Mouse (Mus musculus) MEL (cell line): ENCODE results near the gene Slc38a4. TPM values are rescaled to one million over a fixed set of nuclear protein-coding genes. Genes with fewer than 3 reads are reported as not detected.

Experiments
- DNase-seq: peaks from one replicate; pipeline ENCODE4 v3.0.0; 2011; ENCODE audit warnings: low read depth, low spot score
- H3K27ac ChIP-seq: 2 replicates; pipeline ENCODE4 v1.5.1; 2012; ENCODE audit warnings: low read depth, mild to moderate bottlenecking, control low read depth, low read length, moderate library complexity; ENCODE audit not compliant: control insufficient read depth
- H3K27me3 ChIP-seq, 2 experiments: fragments of 150-350 bp in 1 of 2; sonication (generic) in 1 of 2; 2 replicates each; pipeline ENCODE4 v1.6.1; 2012; ENCODE audit warnings: low read length in 2 of 2, mild to moderate bottlenecking in 2 of 2, improper control_type of control experiment in 1 of 2, moderate library complexity in 1 of 2; ENCODE audit not compliant: insufficient read depth in 2 of 2, control insufficient read depth in 1 of 2
- H3K36me3 ChIP-seq, 2 experiments: 2 replicates each; pipeline ENCODE4 v1.6.1; 2012 to 2014; ENCODE audit warnings: low read length in 2 of 2, improper control_type of control experiment in 1 of 2, inconsistent platforms in 1 of 2, mild to moderate bottlenecking in 1 of 2; ENCODE audit not compliant: insufficient read depth in 2 of 2, control insufficient read depth in 1 of 2
- H3K4me1 ChIP-seq, 2 experiments: fragments of 150-350 bp in 1 of 2; sonication (generic) in 1 of 2; 2 replicates each; pipeline ENCODE4 v1.6.1; 2012; ENCODE audit warnings: low read length in 2 of 2, improper control_type of control experiment in 1 of 2, mild to moderate bottlenecking in 1 of 2; ENCODE audit not compliant: insufficient read depth in 2 of 2, control insufficient read depth in 1 of 2
- H3K4me3 ChIP-seq, 2 experiments: fragments of 150-350 bp in 1 of 2; sonication (generic) in 1 of 2; 2 replicates each; pipeline ENCODE4 v1.5.1; 2012; ENCODE audit warnings: low read depth in 2 of 2, low read length in 2 of 2, mild to moderate bottlenecking in 2 of 2, moderate library complexity in 2 of 2, control low read depth in 1 of 2, improper control_type of control experiment in 1 of 2; ENCODE audit not compliant: control insufficient read depth in 1 of 2, insufficient read depth in 1 of 2
- H3K79me2 ChIP-seq: 2 replicates; pipeline ENCODE4 v1.6.1; 2012; ENCODE audit warnings: mild to moderate bottlenecking, low read length, moderate library complexity; ENCODE audit not compliant: control insufficient read depth, poor library complexity, insufficient read depth
- H3K9ac ChIP-seq: 2 replicates; pipeline ENCODE4 v1.6.1; 2012; ENCODE audit warnings: low read depth, mild to moderate bottlenecking, control low read depth, low read length, moderate library complexity; ENCODE audit not compliant: control insufficient read depth, poor library complexity, severe bottlenecking
- H3K9me3 ChIP-seq: fragments of 150-350 bp; sonication (generic); replicated peaks from 2 replicates; pipeline ENCODE4 v1.6.1; 2012; ENCODE audit warnings: mild to moderate bottlenecking, low read length, improper control_type of control experiment, moderate library complexity; ENCODE audit not compliant: insufficient read depth
- BHLHE40 ChIP-seq: IDR thresholded peaks from 2 replicates; pipeline ENCODE4 v1.6.1; 2012; ENCODE audit warnings: low read depth, mild to moderate bottlenecking, inconsistent platforms, low read length, improper control_type of control experiment, borderline replicate concordance
- ELF1 ChIP-seq: IDR thresholded peaks from 2 replicates; pipeline ENCODE4 v1.6.1; 2014; ENCODE audit warnings: low read depth, mild to moderate bottlenecking, inconsistent platforms, low read length, improper control_type of control experiment, moderate library complexity
- GATA1 ChIP-seq: IDR thresholded peaks from 2 replicates; pipeline ENCODE4 v1.6.1; 2011; ENCODE audit warnings: low read depth, low read length, improper control_type of control experiment
- JUND ChIP-seq: IDR thresholded peaks from 2 replicates; pipeline ENCODE4 v1.6.1; 2011; ENCODE audit warnings: low read depth, mild to moderate bottlenecking, improper control_type of control experiment, low read length
- MAX ChIP-seq: IDR thresholded peaks from 2 replicates; pipeline ENCODE4 v1.6.1; 2011; ENCODE audit warnings: low read length, improper control_type of control experiment
- MYB ChIP-seq: IDR thresholded peaks from 2 replicates; pipeline ENCODE4 v1.6.1; 2011; ENCODE audit warnings: mild to moderate bottlenecking, low read depth, low read length, improper control_type of control experiment
- POLR2AphosphoS2 ChIP-seq: IDR thresholded peaks from 2 replicates; pipeline ENCODE4 v1.6.1; 2011; ENCODE audit warnings: low read length, improper control_type of control experiment
- POLR2AphosphoS5 ChIP-seq: IDR thresholded peaks from 2 replicates; pipeline ENCODE4 v1.6.1; 2012; ENCODE audit warnings: low read depth, borderline replicate concordance, mild to moderate bottlenecking, inconsistent platforms, low read length, moderate library complexity, mixed read lengths
- RAD21 ChIP-seq: IDR thresholded peaks from 2 replicates; pipeline ENCODE4 v1.6.1; 2011; ENCODE audit warnings: mild to moderate bottlenecking, low read depth, low read length, improper control_type of control experiment
- RCOR1 ChIP-seq: IDR thresholded peaks from 2 replicates; pipeline ENCODE4 v1.6.1; 2012; ENCODE audit warnings: low read depth, mild to moderate bottlenecking, inconsistent platforms, low read length, improper control_type of control experiment
- SIN3A ChIP-seq: IDR thresholded peaks from 2 replicates; pipeline ENCODE4 v1.6.1; 2012; ENCODE audit warnings: low read length, improper control_type of control experiment, inconsistent platforms
- SMC3 ChIP-seq: IDR thresholded peaks from 2 replicates; pipeline ENCODE4 v1.6.1; 2011; ENCODE audit warnings: low read depth, low read length, improper control_type of control experiment
- TCF12 ChIP-seq: IDR thresholded peaks from 2 replicates; pipeline ENCODE4 v1.6.1; 2014; ENCODE audit warnings: low read depth, mild to moderate bottlenecking, inconsistent platforms, low read length, improper control_type of control experiment, moderate library complexity
- UBTF ChIP-seq: IDR thresholded peaks from 2 replicates; pipeline ENCODE4 v1.6.1; 2012; ENCODE audit warnings: low read depth, mild to moderate bottlenecking, inconsistent platforms, low read length, improper control_type of control experiment, moderate library complexity, borderline replicate concordance; ENCODE audit not compliant: insufficient read depth
- USF1 ChIP-seq: IDR thresholded peaks from 2 replicates; pipeline ENCODE4 v1.6.1; 2014; ENCODE audit warnings: low read depth, mild to moderate bottlenecking, inconsistent platforms, low read length, improper control_type of control experiment, moderate library complexity
- USF2 ChIP-seq, 2 experiments: IDR thresholded peaks; 2 replicates each; pipeline ENCODE4 v1.6.1; 2011 to 2012; ENCODE audit warnings: improper control_type of control experiment in 2 of 2, low read length in 2 of 2, borderline replicate concordance in 1 of 2, inconsistent platforms in 1 of 2, low read depth in 1 of 2, mild to moderate bottlenecking in 1 of 2; ENCODE audit not compliant: insufficient read depth in 1 of 2
- ZNF384 ChIP-seq: IDR thresholded peaks from 2 replicates; pipeline ENCODE4 v1.6.1; 2012; ENCODE audit warnings: low read depth, mild to moderate bottlenecking, inconsistent platforms, low read length, improper control_type of control experiment
- polyA plus RNA-seq, 2 experiments: library from polyadenylated mRNA; stranded (reverse) in 1 of 2; unstranded in 1 of 2; fragments of >175 nt in 1 of 2; fragments of >200 nt in 1 of 2; gene quantifications; 2 replicates each; pipeline versions ENCODE4 v1.2.1 to v1.2.4; 2012; ENCODE audit warnings: low replicate concordance in 2 of 2, low read depth in 1 of 2; ENCODE audit not compliant: insufficient read length in 2 of 2, insufficient read depth in 1 of 2, missing spikeins in 1 of 2
- total RNA-seq: library from RNA; depleted of rRNA; stranded (reverse); fragments of 300-350 nt; gene quantifications from 2 replicates; pipeline ENCODE4 v1.2.3, GENCODE M21; 2012

Gene Slc38a4
- total and polyA plus RNA-seq, 3 experiments: not detected

DNA sequence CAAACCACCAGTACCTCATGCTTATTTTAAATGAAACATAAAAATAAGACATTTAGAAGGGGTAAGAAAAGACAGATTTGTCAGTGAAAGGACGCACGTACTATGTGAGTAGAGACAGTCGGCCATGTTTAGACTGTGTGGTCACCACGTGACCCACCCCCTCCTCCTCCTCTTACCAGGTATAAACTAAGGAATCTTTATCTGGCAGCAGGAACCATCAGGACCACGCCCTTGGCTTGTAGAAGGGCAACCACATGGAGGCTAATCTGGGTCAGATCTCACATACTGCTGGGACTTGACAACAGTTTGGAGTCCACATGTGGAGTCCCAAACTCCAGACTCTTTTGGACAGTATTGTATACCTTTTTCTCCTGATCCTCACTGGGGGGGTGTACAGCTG, 7.5 kb downstream of the Slc38a4 start:
- H3K9me3 ChIP-seq: no peaks in the 10 kb centered on the region
- TF ChIP-seq POLR2AphosphoS5 (no peak), SIN3A (no peak), USF2 (IDR thresholded peaks at IDR 0.05; ENCODE audit: borderline replicate concordance in 1 of 2, insufficient read depth in 1 of 2, low read depth in 1 of 2, low read length in 2 of 2) (no peak), USF1 (no peak; the same call in 1 of the 2 replicates), RAD21 (no peak)

GRCm38 (mm10) chr15:97043921-97044320, 11.8 kb downstream of the Slc38a4 start:
- TF ChIP-seq MAX: no peak
- no peak overlapping the region for H3K9ac ChIP-seq
- H3K27me3 ChIP-seq: no peaks in the 10 kb centered on the region
- H3K36me3 ChIP-seq: no peaks in the 10 kb centered on the region
- H3K27ac ChIP-seq: no peak overlapping the region
- no peaks in the 10 kb centered on the region for H3K9me3 ChIP-seq
- no peak overlapping the region for H3K4me3 ChIP-seq
- DNase-seq: no peak
- no peaks in the 10 kb centered on the region for H3K79me2 ChIP-seq
- no peaks in the 10 kb centered on the region for H3K4me1 ChIP-seq

More for the DNA sequence above, 7.5 kb downstream of the Slc38a4 start:
- Histone ChIP-seq H3K27me3 (no peaks in the 10 kb centered on the region), H3K4me1 (no peaks in the 10 kb centered on the region), H3K9ac (no peak overlapping the region), H3K36me3 (no peaks in the 10 kb centered on the region), H3K4me3 (no peak overlapping the region), H3K27ac (no peak overlapping the region), H3K79me2 (no peaks in the 10 kb centered on the region)
- DNase-seq: no peak

GRCm38 (mm10) chr15:97042001-97042491, 13.7 kb downstream of the Slc38a4 start:
- Histone ChIP-seq H3K36me3 (no peaks in the 10 kb centered on the region), H3K27ac (no peak overlapping the region)
- DNase-seq: no peak

More at GRCm38 (mm10) chr15:97042001-97042491, 13.7 kb downstream of the Slc38a4 start:
- Histone ChIP-seq H3K4me1 (no peaks in the 10 kb centered on the region), H3K9ac (no peak overlapping the region), H3K9me3 (no peaks in the 10 kb centered on the region), H3K4me3 (no peak overlapping the region), H3K79me2 (no peaks in the 10 kb centered on the region), H3K27me3 (no peaks in the 10 kb centered on the region)
- TF ChIP-seq SIN3A: no peak
- no peak for TF ChIP-seq USF1
- TF ChIP-seq USF2 (IDR thresholded peaks at IDR 0.05; ENCODE audit: borderline replicate concordance in 1 of 2, insufficient read depth in 1 of 2, low read depth in 1 of 2, low read length in 2 of 2): no peak
- no peak for TF ChIP-seq POLR2AphosphoS5
- no peak for TF ChIP-seq POLR2AphosphoS2
- no peak for TF ChIP-seq GATA1
- no peak for TF ChIP-seq ZNF384
- TF ChIP-seq ELF1: no peak
- no peak for TF ChIP-seq MYB
- no peak for TF ChIP-seq RAD21
- TF ChIP-seq BHLHE40: no peak
- no peak for TF ChIP-seq TCF12
- TF ChIP-seq RCOR1: no peak
- TF ChIP-seq SMC3: no peak
- no peak for TF ChIP-seq MAX
- TF ChIP-seq UBTF: no peak
- no peak for TF ChIP-seq JUND
